Comparison of ENCODE assay signal across 22 mouse cellular contexts in the genomic region with DNA sequence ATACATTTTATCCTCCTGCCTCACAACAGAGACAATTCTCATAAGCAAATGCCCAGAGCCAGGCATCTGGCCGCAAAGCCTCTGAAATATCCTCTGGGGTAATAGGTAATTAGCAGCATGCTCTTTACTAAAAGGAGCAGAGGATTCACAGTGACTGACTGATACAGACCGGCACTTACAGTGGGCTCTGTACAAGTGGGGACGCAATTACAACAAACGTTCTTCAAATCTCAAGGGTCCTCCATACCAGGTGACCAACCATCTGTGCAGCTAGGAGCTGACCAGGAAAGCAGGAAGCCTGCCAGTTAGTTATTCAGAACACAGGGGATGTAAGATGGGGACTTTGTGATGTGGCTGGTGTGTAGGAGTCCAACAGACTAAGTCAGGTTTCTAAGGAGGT. TPM values are rescaled to one million over a fixed set of nuclear protein-coding genes. Genes with fewer than 3 reads are reported as not detected.
DNase-seq lines count a peak whose midpoint lies in the region; ATAC-seq and TF ChIP-seq lines count a peak whose summit lies in the region.
"Had no signal": no experiment of that assay in that cellular context is flagged by ENCODE, and none has a peak within 500 bp of the region (broad histone marks: within the 10 kb centered on the region; RNA-seq: fewer than 3 reads in every experiment).

No protein-coding gene starts in this region.

- H3K27ac ChIP-seq in forebrain, embryonic 10.5 days = 0 out of 2 replicates have a peak overlapping the region, but pooled peaks have one; percentile 11
- no peak overlapping the region for H3K27ac ChIP-seq in forebrain, embryonic 13.5 days
- no peak overlapping the region for H3K27ac ChIP-seq in hindbrain, postnatal 0 days
- no peak overlapping the region for H3K27ac ChIP-seq in hindbrain, embryonic 16.5 days (ENCODE audit: low read depth, low read length)
- H3K27ac ChIP-seq in neural tube, embryonic 12.5 days = no peak overlapping the region
- no peak overlapping the region for H3K27ac ChIP-seq in midbrain, postnatal 0 days (ENCODE audit: low read depth, low read length)
- H3K27ac ChIP-seq: embryonic facial prominence, embryonic 13.5 days; heart, adult 2 months; intestine, embryonic 15.5 days had no signal

- no peaks in the 10 kb centered on the region for H3K9me3 ChIP-seq in forebrain, embryonic 10.5 days
- no peaks in the 10 kb centered on the region for H3K9me3 ChIP-seq in forebrain, embryonic 13.5 days (replicated peaks)
- no peaks in the 10 kb centered on the region for H3K9me3 ChIP-seq in hindbrain, postnatal 0 days (ENCODE audit: low read length)
- no peaks in the 10 kb centered on the region for H3K9me3 ChIP-seq in hindbrain, embryonic 16.5 days (ENCODE audit: control insufficient read depth, low read length)
- H3K9me3 ChIP-seq in neural tube, embryonic 12.5 days = no peaks in the 10 kb centered on the region
- H3K9me3 ChIP-seq in midbrain, postnatal 0 days (ENCODE audit: low read length) = no peaks in the 10 kb centered on the region
- H3K9me3 ChIP-seq: embryonic facial prominence, embryonic 13.5 days; heart, embryonic 12.5 days; intestine, embryonic 15.5 days had no signal

- H3K9ac ChIP-seq in forebrain, embryonic 13.5 days = no peak overlapping the region
- no peak overlapping the region for H3K9ac ChIP-seq in hindbrain, postnatal 0 days (replicated peaks; ENCODE audit: low read length)
- no peak overlapping the region for H3K9ac ChIP-seq in hindbrain, embryonic 16.5 days (ENCODE audit: low read depth, low read length)
- H3K9ac ChIP-seq in neural tube, embryonic 12.5 days = no peak overlapping the region
- H3K9ac ChIP-seq in midbrain, postnatal 0 days (replicated peaks; ENCODE audit: low read length, poor library complexity, severe bottlenecking) = no peak overlapping the region
- H3K9ac ChIP-seq: embryonic facial prominence, embryonic 13.5 days; heart, embryonic 12.5 days; intestine, embryonic 15.5 days had no signal

- no peak for DNase-seq in forebrain, embryonic 10.5 days (ENCODE audit: extremely low spot score, low spot score)
- DNase-seq in hindbrain, postnatal 0 days (ENCODE audit: low spot score) = peak; percentile 18
- no peak for DNase-seq in neural tube, embryonic 10.5 days (ENCODE audit: extremely low spot score, low spot score)
- DNase-seq in midbrain, postnatal 0 days (ENCODE audit: low spot score) = peak; percentile 6
- DNase-seq: adrenal gland, postnatal 14 days; cerebellum, adult 18-20 months; cerebellum, adult 9-11 months; gastrocnemius, postnatal 10 days; heart, adult 2 months had no signal

- no peak for TF ChIP-seq CTCF in hindbrain, postnatal 0 days (IDR thresholded peaks at IDR 0.05; ENCODE audit: low read depth)
- TF ChIP-seq CTCF in midbrain, postnatal 0 days (IDR thresholded peaks at IDR 0.05) = no peak

- WGBS in forebrain, embryonic 10.5 days = 87% methylated on average over 4 of the region's 4 CpGs
- 64% methylated on average over 4 of the region's 4 CpGs for WGBS in forebrain, embryonic 13.5 days
- 41% methylated on average over 4 of the region's 4 CpGs for WGBS in hindbrain, postnatal 0 days
- WGBS in hindbrain, embryonic 16.5 days = 34% methylated on average over 4 of the region's 4 CpGs
- 58% methylated on average over 4 of the region's 4 CpGs for WGBS in neural tube, embryonic 12.5 days
- 36% methylated on average over 4 of the region's 4 CpGs for WGBS in midbrain, postnatal 0 days

- no peaks in the 10 kb centered on the region for H3K36me3 ChIP-seq in forebrain, embryonic 10.5 days (replicated peaks)
- H3K36me3 ChIP-seq in forebrain, embryonic 13.5 days (ENCODE audit: poor library complexity, severe bottlenecking) = no peaks in the 10 kb centered on the region
- H3K36me3 ChIP-seq in hindbrain, postnatal 0 days (ENCODE audit: insufficient read depth, low read length) = no peaks in the 10 kb centered on the region
- H3K36me3 ChIP-seq in hindbrain, embryonic 16.5 days (ENCODE audit: control insufficient read depth, insufficient read depth, low read length) = no peaks in the 10 kb centered on the region
- H3K36me3 ChIP-seq in neural tube, embryonic 12.5 days = no peaks in the 10 kb centered on the region
- no peaks in the 10 kb centered on the region for H3K36me3 ChIP-seq in midbrain, postnatal 0 days (ENCODE audit: insufficient read depth, low read length)
- H3K36me3 ChIP-seq: embryonic facial prominence, embryonic 13.5 days; heart, embryonic 12.5 days; intestine, embryonic 15.5 days had no signal

- no peak overlapping the region for H3K4me3 ChIP-seq in forebrain, embryonic 10.5 days
- H3K4me3 ChIP-seq in forebrain, embryonic 13.5 days = no peak overlapping the region
- no peak overlapping the region for H3K4me3 ChIP-seq in hindbrain, postnatal 0 days (ENCODE audit: low read length)
- no peak overlapping the region for H3K4me3 ChIP-seq in hindbrain, embryonic 16.5 days (ENCODE audit: low read length)
- H3K4me3 ChIP-seq in neural tube, embryonic 12.5 days = no peak overlapping the region
- H3K4me3 ChIP-seq in midbrain, postnatal 0 days (ENCODE audit: low read depth, low read length) = no peak overlapping the region
- H3K4me3 ChIP-seq: embryonic facial prominence, embryonic 13.5 days; heart, adult 2 months; heart, embryonic 12.5 days; intestine, embryonic 15.5 days had no signal

- ATAC-seq in forebrain, embryonic 13.5 days = no peak
- no peak for ATAC-seq in hindbrain, postnatal 0 days
- ATAC-seq in hindbrain, embryonic 16.5 days = no peak
- ATAC-seq in neural tube, embryonic 12.5 days (ENCODE audit: low FRiP score, low read depth) = 0 out of 2 replicates have a peak, but pooled peaks have one; percentile 25
- ATAC-seq in midbrain, postnatal 0 days (ENCODE audit: low FRiP score) = no peak
- ATAC-seq: activated CD4-positive, CD25-positive, alpha-beta regulatory T cell, adult 4 months; forebrain, embryonic 16.5 days; intestine, embryonic 15.5 days; Patski had no signal

- H3K4me2 ChIP-seq in forebrain, embryonic 13.5 days = no peak overlapping the region
- no peak overlapping the region for H3K4me2 ChIP-seq in hindbrain, postnatal 0 days (ENCODE audit: low read depth, low read length)
- no peak overlapping the region for H3K4me2 ChIP-seq in hindbrain, embryonic 16.5 days (ENCODE audit: low read length)
- no peak overlapping the region for H3K4me2 ChIP-seq in neural tube, embryonic 12.5 days (replicated peaks)
- H3K4me2 ChIP-seq in midbrain, postnatal 0 days (ENCODE audit: low read depth, low read length, poor library complexity, severe bottlenecking) = no peak overlapping the region
- H3K4me2 ChIP-seq: embryonic facial prominence, embryonic 13.5 days; heart, embryonic 12.5 days; intestine, embryonic 15.5 days had no signal

- 0 out of 2 replicates have a peak, but pooled peaks cover 4% of the 10 kb centered on the region for H3K4me1 ChIP-seq in forebrain, embryonic 10.5 days
- H3K4me1 ChIP-seq in forebrain, embryonic 13.5 days = no peaks in the 10 kb centered on the region
- H3K4me1 ChIP-seq in hindbrain, postnatal 0 days (ENCODE audit: insufficient read depth, low read length) = no peaks in the 10 kb centered on the region
- no peaks in the 10 kb centered on the region for H3K4me1 ChIP-seq in hindbrain, embryonic 16.5 days (ENCODE audit: control insufficient read depth, insufficient read depth, low read depth, low read length)
- no peaks in the 10 kb centered on the region for H3K4me1 ChIP-seq in neural tube, embryonic 12.5 days
- H3K4me1 ChIP-seq in midbrain, postnatal 0 days (ENCODE audit: insufficient read depth, low read length) = no peaks in the 10 kb centered on the region
- H3K4me1 ChIP-seq: heart, embryonic 12.5 days; intestine, embryonic 15.5 days had no signal

- H3K27me3 ChIP-seq in forebrain, embryonic 10.5 days (ENCODE audit: poor library complexity, severe bottlenecking) = no peaks in the 10 kb centered on the region
- H3K27me3 ChIP-seq in forebrain, embryonic 13.5 days = no peaks in the 10 kb centered on the region
- no peaks in the 10 kb centered on the region for H3K27me3 ChIP-seq in hindbrain, postnatal 0 days (ENCODE audit: insufficient read depth, low read length)
- H3K27me3 ChIP-seq in hindbrain, embryonic 16.5 days (replicated peaks; ENCODE audit: control insufficient read depth, insufficient read depth, low read length) = no peaks in the 10 kb centered on the region
- H3K27me3 ChIP-seq in neural tube, embryonic 12.5 days (replicated peaks) = no peaks in the 10 kb centered on the region
- H3K27me3 ChIP-seq in midbrain, postnatal 0 days (ENCODE audit: insufficient read depth, low read length) = no peaks in the 10 kb centered on the region
- H3K27me3 ChIP-seq: CH12.LX; embryonic facial prominence, embryonic 13.5 days; heart, embryonic 12.5 days; intestine, embryonic 15.5 days; Patski had no signal

RNA-seq across cellular contexts. Expression of a gene that starts 38.7 kb away (rescaled TPM):
- polyA plus RNA-seq in forebrain, embryonic 10.5 days (2016; fragmentation: Nextera tagmentation; extraction: Ambion mirVana) = 44.1 and 48.1 TPM in 2 replicates
- polyA plus RNA-seq in forebrain, embryonic 13.5 days (2015; fragmentation: Nextera tagmentation; extraction: Ambion mirVana) = 29.8 and 37.3 TPM in 2 replicates
- total RNA-seq in hindbrain, postnatal 0 days (2014; rRNA removed) = 0.18 and 0.47 TPM in 2 replicates
- polyA plus RNA-seq in hindbrain, postnatal 0 days (2015; fragmentation: Nextera tagmentation; extraction: Ambion mirVana) = 0.08 and 0.15 TPM in 2 replicates
- polyA plus RNA-seq in hindbrain, embryonic 16.5 days (2015; fragmentation: Nextera tagmentation; extraction: Ambion mirVana) = 0.95 TPM in 1 of 2 replicates, not detected in the other
- 0.54 and 2.1 TPM in 2 replicates for polyA plus RNA-seq in neural tube, embryonic 12.5 days (2016; fragmentation: Nextera tagmentation; extraction: Ambion mirVana)
- total RNA-seq in midbrain, postnatal 0 days (2014; rRNA removed) = 6.1 and 6.6 TPM in 2 replicates
- polyA plus RNA-seq in midbrain, postnatal 0 days (2015; fragmentation: Nextera tagmentation; extraction: Ambion mirVana) = 10.3 and 10.5 TPM in 2 replicates
- total RNA-seq: adrenal gland, postnatal 14 days; CH12.LX; common myeloid progenitor, adult 5-6 weeks; heart, adult 2 months; heart, postnatal 25 days had no signal
- polyA plus RNA-seq: activated CD4-positive, CD25-positive, alpha-beta regulatory T cell, adult 4 months; heart, adult 2 months; heart, embryonic 12.5 days; heart, embryonic 16.5 days had no signal

Comparison
In these comparisons a context has a peak if more than half of its experiments do, and no peak if none do; other contexts are left out.
1. DNase-seq: peak in hindbrain, postnatal 0 days (single experiment) and midbrain, postnatal 0 days (single experiment); none in forebrain, embryonic 10.5 days (single experiment) and neural tube, embryonic 10.5 days (single experiment).